Mouse (Mus musculus) layer of hippocampus, adult 8-10 months (tissue): ENCODE measurements around the gene Toe1. TPM values are rescaled to one million over a fixed set of nuclear protein-coding genes. Genes with fewer than 3 reads are reported as not detected.

ENCODE experiments used
- DNase-seq, 2 experiments: peaks; one replicate each; pipeline ENCODE4 v3.0.0; 2022; ENCODE audit warnings: low spot score in 2 of 2
- total RNA-seq, 4 experiments: library from RNA; stranded (reverse); gene quantifications; 2 replicates each; pipeline ENCODE4 v1.2.4; 2022

Gene Toe1
- total RNA-seq, 4 experiments from 2014 or later, result 11.3 to 16.1 (median 14.0) TPM

- DNase-seq, result no peak
Measured at GRCm38 (mm10) chr4:116794273-116794672, 13.2 kb downstream of the Toe1 start.

GRCm38 (mm10) chr4:116792453-116792852 lies 15.0 kb downstream of the Toe1 start:
- no peak for DNase-seq

DNA sequence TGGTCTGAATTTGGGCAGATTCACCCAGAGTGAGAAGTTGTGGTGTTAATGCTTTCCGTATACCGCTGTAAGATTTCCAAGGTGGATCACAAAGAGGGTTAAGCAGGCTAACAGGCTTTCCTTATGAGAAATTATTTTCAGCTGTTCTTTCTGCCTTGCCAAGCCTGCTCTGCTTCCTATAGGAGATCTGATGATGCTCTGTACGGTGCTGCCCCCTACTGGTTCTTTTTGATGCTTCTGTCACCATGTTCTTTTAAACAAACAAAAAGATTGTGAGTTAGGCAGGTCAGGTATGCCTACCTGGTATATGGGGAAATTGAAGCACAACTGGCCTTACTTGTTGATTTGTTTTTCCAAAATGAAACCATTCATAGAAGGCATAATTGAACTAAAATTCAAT lies 18.5 kb downstream of the Toe1 start:
- peak; percentile 69 to 90 for DNase-seq

GRCm38 (mm10) chr4:116787985-116788760 lies 19.3 kb downstream of the Toe1 start:
- no peak for DNase-seq

DNA sequence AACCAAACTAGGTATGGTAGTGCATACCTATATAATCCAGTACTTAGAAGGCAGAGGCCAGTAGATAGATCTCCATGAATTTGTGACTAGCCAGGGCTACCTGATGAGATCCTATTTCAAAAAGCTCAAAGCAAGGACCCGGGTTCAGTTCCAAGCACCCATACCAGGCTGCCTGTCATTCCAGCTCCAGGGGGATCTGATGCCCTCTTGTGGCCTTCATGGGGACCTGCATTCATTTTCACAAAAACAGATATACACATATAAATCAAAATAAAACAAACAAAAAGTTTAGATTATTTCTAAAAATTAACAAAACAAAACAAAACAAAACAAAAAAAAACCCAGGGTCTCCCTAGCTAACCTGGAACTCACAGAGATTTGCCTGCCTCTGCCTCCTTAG lies 20.9 kb downstream of the Toe1 start:
- DNase-seq, result no peak

- DNase-seq, result no peak
Measured at GRCm38 (mm10) chr4:116782171-116782570, 25.3 kb downstream of the Toe1 start.

DNA sequence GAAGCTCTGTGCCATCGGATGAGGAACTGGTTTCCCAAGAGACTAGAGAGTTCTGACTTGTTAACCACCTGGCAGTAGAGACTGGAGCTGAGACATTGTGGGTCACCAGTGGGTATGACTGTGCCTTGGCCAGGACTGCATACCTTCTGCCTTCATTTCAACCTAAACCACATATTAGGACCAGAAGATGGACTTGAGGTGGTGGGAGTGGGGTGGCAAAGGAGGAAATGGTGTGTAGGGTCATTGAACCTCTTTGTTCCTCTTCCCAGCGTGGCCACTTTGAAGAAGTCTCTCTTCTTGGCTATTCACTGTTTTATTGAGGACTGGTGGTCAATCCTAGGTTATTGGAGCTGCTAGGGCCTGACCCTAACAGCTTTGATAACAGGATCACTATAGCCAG lies 26.1 kb downstream of the Toe1 start:
- no peak for DNase-seq

DNA sequence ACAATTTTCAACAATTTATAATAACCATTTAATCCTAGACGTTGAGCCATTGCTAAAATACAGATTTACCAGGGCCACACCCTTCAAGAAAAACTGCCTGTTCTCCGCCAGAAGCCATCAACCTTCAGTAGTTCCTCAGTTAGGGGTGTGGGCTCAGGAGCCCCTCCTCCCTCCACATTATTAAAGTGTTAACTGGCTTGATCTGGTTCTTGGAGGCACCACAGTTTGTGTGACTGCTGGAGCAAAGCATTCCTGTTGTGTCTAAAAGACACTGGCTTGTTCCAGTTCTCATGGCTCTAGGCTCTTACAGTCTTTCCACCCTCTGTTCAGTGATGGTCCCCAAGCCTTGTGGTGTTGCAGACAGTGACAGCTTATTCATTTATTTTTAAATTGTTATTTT lies 26.9 kb downstream of the Toe1 start:
- no peak for DNase-seq

- DNase-seq, result no peak
Measured at GRCm38 (mm10) chr4:116777079-116777478, 30.4 kb downstream of the Toe1 start.

DNA sequence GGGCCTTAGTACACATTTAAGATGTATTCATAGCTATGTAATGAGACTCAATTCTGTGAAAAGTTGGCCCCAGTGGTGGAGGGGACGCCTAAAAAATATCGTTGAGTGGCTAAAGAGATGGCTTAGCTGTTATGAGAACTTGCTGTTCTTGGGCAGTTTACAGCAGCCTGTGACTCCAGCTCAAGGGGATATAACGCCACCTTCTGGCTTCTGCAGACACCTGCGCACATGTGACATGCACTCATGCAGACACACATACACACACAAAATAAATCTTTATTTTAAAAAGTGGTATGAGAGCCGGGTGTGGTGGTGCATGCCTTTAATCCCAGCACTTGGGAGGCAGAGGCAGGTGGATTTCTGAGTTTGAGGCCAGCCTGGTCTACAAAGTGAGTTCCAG lies 31.0 kb downstream of the Toe1 start:
- DNase-seq, result no peak

GRCm38 (mm10) chr4:116769060-116769459 lies 38.4 kb downstream of the Toe1 start:
- DNase-seq, result no peak

GRCm38 (mm10) chr4:116768510-116768909 lies 38.9 kb downstream of the Toe1 start:
- DNase-seq, result no peak

GRCm38 (mm10) chr4:116764001-116764400 lies 43.4 kb downstream of the Toe1 start:
- DNase-seq, result no peak

- DNase-seq, result no peak
Measured at GRCm38 (mm10) chr4:116761914-116762313, 45.5 kb downstream of the Toe1 start.

DNA sequence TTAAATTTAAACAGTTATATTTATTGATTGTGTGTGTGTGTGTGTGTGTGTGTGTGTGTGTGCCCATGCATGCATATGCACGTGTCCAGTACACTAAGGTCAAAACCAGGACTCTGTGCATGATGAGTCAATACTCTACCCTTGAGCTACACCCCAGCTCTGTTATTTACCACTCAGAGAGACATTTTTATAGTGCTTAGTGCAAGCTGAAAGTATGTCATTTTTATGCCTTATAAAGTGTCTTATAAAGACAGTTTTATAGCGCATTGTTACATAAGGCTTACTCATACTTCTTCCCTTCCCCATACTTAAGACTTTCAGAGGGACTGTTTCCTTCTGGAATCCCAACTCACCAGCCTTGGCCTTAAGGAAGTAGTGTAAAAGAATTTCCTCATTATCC lies 57.7 kb downstream of the Toe1 start:
- no peak for DNase-seq

Other genes with a start within 250 kb of the Toe1 start
- 10 to 100 TPM; 44.5 to 56.0 (median 50.0) TPM for gene Gpbp1l1, start 250.0 kb downstream of the Toe1 start, total RNA-seq
- gene Ccdc17, start 211.0 kb downstream of the Toe1 start, total RNA-seq, result 1 to 10 TPM; 4.7 to 7.1 (median 5.7) TPM
- gene Nasp, start 179.7 kb downstream of the Toe1 start, total RNA-seq, result 10 to 100 TPM; 21.4 to 36.0 (median 28.5) TPM
- gene Akr1a1, start 156.0 kb downstream of the Toe1 start, total RNA-seq, result 100 to 1,000 TPM; 403 to 423 (median 409) TPM
- gene Prdx1, start 122.1 kb downstream of the Toe1 start, total RNA-seq, result 100 to 1,000 TPM; 181 to 205 (median 195) TPM
- 10 to 100 TPM; 15.4 to 20.4 (median 17.5) TPM for gene Mmachc, start 99.2 kb downstream of the Toe1 start, total RNA-seq
- 1 to 10 TPM; 4.9 to 8.9 (median 6.2) TPM for gene Ccdc163, start 99.1 kb downstream of the Toe1 start, total RNA-seq
- gene Tesk2, start 86.7 kb downstream of the Toe1 start, total RNA-seq, result 1 to 10 TPM; 4.1 to 5.9 (median 4.7) TPM
- gene Mutyh, start 83 bp upstream of the Toe1 start, total RNA-seq, result 1 to 10 TPM; 2.0 to 4.9 (median 2.9) TPM
- 1 to 10 TPM; 3.1 to 5.5 (median 5.2) TPM for gene Hpdl, start 14.1 kb upstream of the Toe1 start, total RNA-seq
- gene Zswim5, start 69.7 kb upstream of the Toe1 start, total RNA-seq, result 10 to 100 TPM; 14.5 to 17.4 (median 16.1) TPM
- gene Urod, start 186.8 kb upstream of the Toe1 start, total RNA-seq, result 10 to 100 TPM; 62.0 to 68.1 (median 64.8) TPM
- gene Hectd3, start 187.7 kb upstream of the Toe1 start, total RNA-seq, result 10 to 100 TPM; 41.3 to 54.7 (median 42.2) TPM
- gene Eif2b3, start 211.8 kb upstream of the Toe1 start, total RNA-seq, result 10 to 100 TPM; 20.0 to 25.1 (median 21.3) TPM